Mouse (Mus musculus) subcutaneous adipose tissue, adult 2 months (tissue): Measurements from ENCODE around the gene Spry1. TPM values are rescaled to one million over a fixed set of nuclear protein-coding genes. Genes with fewer than 3 reads are reported as not detected.

ENCODE experiments used
- polyA plus RNA-seq: library from polyadenylated mRNA; depleted of rRNA; stranded (reverse); fragments of >200 nt; gene quantifications from 2 replicates; pipeline ENCODE4 v1.2.3, GENCODE M21; 2012; ENCODE audit warnings: low replicate concordance; rRNA removed

The Spry1 gene
- polyA plus RNA-seq: 44.7 and 48.3 TPM in 2 replicates

DNA sequence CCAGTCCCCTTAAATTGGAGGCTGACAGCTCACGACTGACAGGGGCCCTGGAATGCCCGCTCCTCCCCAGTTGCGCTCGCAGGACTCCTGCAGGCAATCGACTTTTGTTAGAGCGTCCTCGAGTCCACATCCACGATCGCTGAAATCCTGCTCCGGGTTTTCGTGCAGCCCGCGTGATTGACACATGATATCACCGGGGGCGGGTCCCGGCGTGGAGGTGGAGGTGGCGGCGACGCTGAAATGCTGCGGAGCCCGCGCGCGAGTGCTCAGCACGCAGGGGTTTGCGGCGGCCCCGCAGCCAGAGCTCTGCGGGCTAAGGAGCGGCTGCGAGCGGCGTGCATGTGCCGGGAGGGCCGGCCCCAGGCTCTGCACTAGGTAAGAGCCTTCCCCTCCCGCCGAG lies at the start of gene Spry1:
Gene Spry1 (plus strand): TSS at position 258 of the 400 bp plus-strand sequence.

Other genes starting within 250 kb of the Spry1 start
- 3.1 and 3.3 TPM in 2 replicates for gene Spata5, start 220.1 kb upstream of the Spry1 start, polyA plus RNA-seq
- gene Nudt6, start 219.7 kb upstream of the Spry1 start, polyA plus RNA-seq: 20.3 and 21.1 TPM in 2 replicates
- gene Gm5148, start 84.5 kb downstream of the Spry1 start, polyA plus RNA-seq: 0.53 and 2.4 TPM in 2 replicates